In genomic region chr17:28537881-28538280, GRCm38 (mm10) we compare ENCODE assay signal across 1 mouse cellular context.
TF ChIP-seq lines count a peak whose summit lies in the region.

No protein-coding gene starts in this region.

TF ChIP-seq in MEL, 35 proteins besides CTCF, POLR2A, EP300 and RAD21:
- TF ChIP-seq SMC3 (IDR thresholded peaks at IDR 0.05; ENCODE audit: low read depth, low read length) (peak; percentile 14; the same call in 1 of the 2 replicates), POLR2AphosphoS2 (IDR thresholded peaks at IDR 0.05; ENCODE audit: low read length) (no peak)
